Mouse (Mus musculus) MEL-GATA-1-ER (cell line): ENCODE data around the gene Lsm14a.

Experiments used
- DNase-seq: peaks from one replicate; pipeline ENCODE4 v3.0.0-alpha.2; 2012; ENCODE audit warnings: low read depth; ENCODE audit errors: extremely low read depth

Lsm14a gene

GRCm38 (mm10) chr7:34393215-34393614 is at the start of gene Lsm14a:
Gene Lsm14a (minus strand): TSS chr7:34393315.
- DNase-seq = no peak

GRCm38 (mm10) chr7:34438903-34439302 is 45.8 kb upstream of the Lsm14a start:
- no peak for DNase-seq

GRCm38 (mm10) chr7:34433597-34433996 is 40.5 kb upstream of the Lsm14a start:
- DNase-seq = no peak

- no peak for DNase-seq
These were observed 28.1 kb upstream of the Lsm14a start for GRCm38 (mm10) chr7:34421201-34421600.

GRCm38 (mm10) chr7:34407492-34407891 is 14.4 kb upstream of the Lsm14a start:
- no peak for DNase-seq

- no peak for DNase-seq
These were observed 10.8 kb upstream of the Lsm14a start for GRCm38 (mm10) chr7:34403876-34404275.

- DNase-seq = no peak
These were observed 7.0 kb upstream of the Lsm14a start for GRCm38 (mm10) chr7:34400070-34400469.

GRCm38 (mm10) chr7:34398831-34399230 is 5.7 kb upstream of the Lsm14a start:
- no peak for DNase-seq

GRCm38 (mm10) chr7:34396791-34397190 is 3.7 kb upstream of the Lsm14a start:
- no peak for DNase-seq

GRCm38 (mm10) chr7:34395761-34396160 is 2.6 kb upstream of the Lsm14a start:
- DNase-seq = no peak

GRCm38 (mm10) chr7:34394636-34395035 is 1.5 kb upstream of the Lsm14a start:
- DNase-seq = no peak

- no peak for DNase-seq
These were observed 976 bp upstream of the Lsm14a start for GRCm38 (mm10) chr7:34394091-34394490.

- DNase-seq = no peak
These were observed 780 bp downstream of the Lsm14a start for GRCm38 (mm10) chr7:34392335-34392734.

- no peak for DNase-seq
These were observed 1.4 kb downstream of the Lsm14a start for GRCm38 (mm10) chr7:34391711-34392110.

GRCm38 (mm10) chr7:34390834-34391155 is 2.3 kb downstream of the Lsm14a start:
- DNase-seq = no peak

- DNase-seq = no peak
These were observed 2.8 kb downstream of the Lsm14a start for GRCm38 (mm10) chr7:34390111-34390833.

GRCm38 (mm10) chr7:34389277-34390085 is 3.6 kb downstream of the Lsm14a start:
- no peak for DNase-seq

GRCm38 (mm10) chr7:34388445-34389276 is 4.5 kb downstream of the Lsm14a start:
- DNase-seq = no peak

- DNase-seq = no peak
These were observed 5.2 kb downstream of the Lsm14a start for GRCm38 (mm10) chr7:34387784-34388444.

- DNase-seq = no peak
These were observed 10.3 kb downstream of the Lsm14a start for GRCm38 (mm10) chr7:34382803-34383202.

GRCm38 (mm10) chr7:34381733-34382132 is 11.4 kb downstream of the Lsm14a start:
- DNase-seq = no peak
